Mouse (Mus musculus): Measurements from ENCODE around the gene Map10. TPM values are rescaled to one million over a fixed set of nuclear protein-coding genes. Genes with fewer than 3 reads are reported as not detected.
A peak's percentile ranks its signal among the peaks of the same experiment; 100 is the strongest.

Gene Map10
- total RNA-seq (2021), result 1 to 10 TPM; 4.4 to 4.6 TPM
- long read RNA-seq, transcript Map10-201 (1 exons, 3,542 nt), result major isoform, 9 of 9 reads
- long read RNA-seq, partial matches to known transcripts, result 0 of 9 reads
- long read RNA-seq, other reads (novel, unspliced or antisense), result 0 of 9 reads

DNA sequence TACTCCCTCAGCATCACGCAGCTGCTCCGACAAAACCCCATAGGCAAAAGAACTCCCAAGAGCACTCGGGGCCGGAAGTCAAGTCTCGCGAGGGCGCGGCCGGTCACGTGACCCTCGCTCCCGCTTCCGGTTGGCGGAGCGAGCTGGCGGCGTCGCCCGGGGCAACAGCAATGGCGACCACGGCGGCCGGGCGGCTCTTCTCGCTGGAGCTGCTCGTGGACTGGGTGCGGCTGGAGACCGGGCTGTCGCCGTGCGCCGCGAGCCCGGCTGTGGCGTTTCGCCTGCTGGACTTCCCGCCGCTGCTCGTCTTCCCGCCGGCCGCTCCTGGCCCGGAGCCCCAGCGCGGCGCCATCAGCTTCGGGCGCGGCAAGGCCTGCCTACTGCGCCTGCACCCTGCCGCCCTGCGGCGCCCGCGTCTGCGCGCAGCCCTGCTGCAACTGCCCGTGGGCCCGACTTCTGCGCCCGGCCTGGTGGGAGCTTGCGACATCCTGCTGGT, at the start of gene Map10:
Gene Map10, plus strand, starts transcription at position 119 of the 496 bp plus-strand sequence.
- DNase-seq (ENCODE audit: low spot score in 2 of 2), result peak; percentile 88 to 94

GRCm38 (mm10) chr8:125620301-125620700, 49.3 kb upstream of the Map10 start:
- no peak for DNase-seq (ENCODE audit: low spot score in 2 of 2)

- no peak for DNase-seq (ENCODE audit: low spot score in 2 of 2)
These were observed 45.3 kb upstream of the Map10 start for GRCm38 (mm10) chr8:125624287-125624686.

DNA sequence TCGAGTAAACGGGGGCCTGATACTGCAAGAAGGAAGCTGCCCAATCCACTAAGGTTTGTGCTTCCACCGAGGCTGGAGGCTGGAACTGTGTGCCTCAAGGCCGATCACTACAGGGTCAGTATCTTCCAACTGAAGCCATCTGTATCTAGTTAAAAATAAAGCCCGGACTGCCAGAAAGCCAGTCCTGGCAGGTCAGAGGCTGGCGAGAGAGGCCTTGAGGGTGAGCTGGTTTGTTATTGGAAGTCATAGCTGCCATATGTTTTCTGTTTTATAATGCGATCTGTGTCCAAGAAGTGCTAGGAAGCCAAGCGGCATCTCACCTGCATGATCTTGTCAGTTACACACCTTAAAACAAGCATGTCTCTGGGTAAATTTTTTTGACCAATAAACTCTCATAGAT, 43.2 kb upstream of the Map10 start:
- DNase-seq (ENCODE audit: low spot score in 2 of 2), result no peak

GRCm38 (mm10) chr8:125628834-125629233, 40.8 kb upstream of the Map10 start:
- DNase-seq (ENCODE audit: low spot score in 2 of 2), result no peak

DNA sequence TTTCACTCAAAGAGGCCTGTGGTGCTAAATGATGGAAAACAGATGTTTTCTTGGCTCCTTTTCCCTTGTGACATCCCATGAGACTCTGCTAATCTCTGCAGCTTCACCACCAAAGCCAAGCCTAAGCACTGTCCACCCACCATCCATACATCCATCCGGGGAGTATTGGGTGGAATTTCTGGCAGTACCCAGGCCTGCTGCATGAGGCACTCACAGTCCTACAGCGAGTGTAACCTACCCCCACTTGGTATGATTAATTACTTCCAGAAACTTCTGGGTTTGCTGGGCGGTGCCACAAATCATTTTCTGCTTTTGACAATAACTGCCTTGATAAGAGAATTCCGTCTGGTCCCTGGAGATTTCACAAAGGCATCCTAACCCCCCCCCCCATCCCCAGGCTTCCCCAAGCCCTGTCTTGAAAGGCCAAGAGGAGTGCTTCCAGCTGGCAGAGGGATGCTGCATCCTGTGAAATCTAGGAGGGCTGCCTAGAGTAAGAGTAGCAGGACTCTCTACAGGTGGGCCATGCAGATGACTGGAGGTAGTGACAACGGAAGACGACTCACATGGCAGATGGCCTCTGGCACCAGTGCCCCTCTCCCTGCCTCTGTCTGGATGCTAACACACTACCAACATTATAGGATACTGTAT, 31.1 kb upstream of the Map10 start:
- DNase-seq (ENCODE audit: low spot score in 2 of 2), result no peak

GRCm38 (mm10) chr8:125639631-125640030, 30.0 kb upstream of the Map10 start:
- no peak for DNase-seq (ENCODE audit: low spot score in 2 of 2)

DNA sequence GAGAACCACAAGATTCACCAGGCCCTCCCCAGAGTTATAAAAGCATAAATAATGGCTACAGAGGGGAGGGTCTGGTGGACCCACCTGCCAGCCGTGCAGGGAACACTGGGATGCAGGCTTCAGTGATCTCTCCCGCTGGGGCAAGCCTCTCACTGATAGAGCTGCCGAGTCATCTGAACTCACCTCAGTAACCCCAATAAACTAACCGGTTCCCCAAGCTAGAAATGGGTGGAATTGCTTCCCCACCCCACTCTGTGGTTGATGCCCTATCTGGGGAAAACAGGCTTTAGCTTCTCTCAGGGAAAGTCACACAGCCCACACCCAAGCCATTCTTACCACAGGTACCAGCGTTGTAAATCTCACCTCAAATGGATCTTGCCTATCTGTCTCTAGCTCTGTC, 28.9 kb upstream of the Map10 start:
- DNase-seq (ENCODE audit: low spot score in 2 of 2), result no peak

DNA sequence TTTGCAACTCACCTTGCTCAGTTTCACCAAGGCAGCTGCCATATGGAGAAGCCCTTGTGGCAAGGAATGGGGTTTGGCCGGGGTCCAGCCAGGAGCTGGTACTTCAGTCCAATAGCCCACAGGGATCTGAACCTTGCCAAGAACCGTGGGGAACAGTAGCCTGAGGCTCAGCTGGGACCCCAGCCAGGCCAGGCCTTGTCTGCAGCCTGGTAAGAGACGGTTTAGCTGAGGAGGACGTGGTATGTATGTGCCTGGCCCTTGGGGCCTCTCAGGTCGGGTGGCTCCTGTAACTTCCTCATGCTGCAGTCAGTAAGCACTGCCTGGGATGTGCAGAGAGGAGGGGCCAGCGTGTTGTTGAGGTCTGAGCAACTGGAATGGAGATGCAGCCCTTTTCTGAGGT, 27.8 kb upstream of the Map10 start:
- peak; percentile 10 to 32 for DNase-seq (ENCODE audit: low spot score in 2 of 2)

- no peak for DNase-seq (ENCODE audit: low spot score in 2 of 2)
These were observed 23.7 kb upstream of the Map10 start for GRCm38 (mm10) chr8:125645757-125646478.

- DNase-seq (ENCODE audit: low spot score in 2 of 2), result no peak
These were observed 20.2 kb upstream of the Map10 start for GRCm38 (mm10) chr8:125649447-125649846.

GRCm38 (mm10) chr8:125654821-125655220, 14.8 kb upstream of the Map10 start:
- DNase-seq (ENCODE audit: low spot score in 2 of 2), result no peak

DNA sequence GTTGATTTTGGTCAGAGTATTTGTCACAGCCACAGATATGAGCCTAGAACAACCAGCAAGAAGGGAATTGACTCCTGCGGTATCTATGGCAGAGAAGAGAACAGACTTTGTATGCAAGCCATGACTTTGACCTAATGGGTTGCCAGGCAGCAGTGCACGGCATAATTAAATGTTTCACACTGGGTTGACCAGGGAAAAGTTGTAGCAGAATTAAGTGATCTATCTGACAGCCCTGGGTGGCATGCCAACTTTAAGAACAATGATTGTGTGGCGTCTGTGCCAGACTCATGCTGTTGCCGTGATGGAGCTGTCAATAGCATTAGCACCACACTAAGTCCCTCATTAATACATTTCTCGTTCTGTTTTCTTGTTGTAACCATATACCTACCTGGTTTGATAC, 11.1 kb upstream of the Map10 start:
- no peak for DNase-seq (ENCODE audit: low spot score in 2 of 2)

GRCm38 (mm10) chr8:125658926-125659325, 10.7 kb upstream of the Map10 start:
- no peak for DNase-seq (ENCODE audit: low spot score in 2 of 2)

- no peak for DNase-seq (ENCODE audit: low spot score in 2 of 2)
These were observed 9.2 kb upstream of the Map10 start for GRCm38 (mm10) chr8:125660397-125660796.

DNA sequence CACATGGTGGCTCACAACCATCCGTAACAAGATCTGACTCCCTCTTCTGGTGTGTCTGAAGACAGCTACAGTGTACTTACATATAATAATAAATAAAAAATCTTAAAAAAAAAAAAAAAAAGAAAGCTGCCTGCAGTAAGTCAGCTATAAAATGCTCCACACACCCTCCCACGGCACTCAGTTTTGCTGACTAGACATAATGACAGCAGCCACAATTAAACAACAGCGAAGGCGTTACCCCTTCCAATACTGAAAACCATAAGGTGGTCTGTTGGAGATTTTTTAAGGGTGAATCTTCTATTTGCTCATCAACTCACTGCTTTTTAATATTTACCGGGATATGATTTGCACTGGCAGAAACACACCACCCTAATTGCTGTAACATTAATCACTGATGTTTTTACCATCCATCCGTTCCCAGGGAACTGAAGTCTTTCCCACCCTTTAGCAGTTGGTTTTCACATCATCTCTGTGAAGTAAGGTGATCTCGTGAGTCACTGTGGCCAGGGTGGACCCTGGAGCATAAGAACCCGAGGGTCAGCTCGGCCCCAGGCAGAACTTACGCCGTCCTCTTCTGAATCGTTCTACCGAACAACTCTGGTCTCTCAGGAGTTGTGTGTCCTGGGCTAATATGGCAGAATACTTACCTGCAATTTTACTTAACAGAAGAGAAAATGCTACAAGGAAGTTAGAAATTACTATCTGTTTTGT, 7.5 kb upstream of the Map10 start:
- no peak for DNase-seq (ENCODE audit: low spot score in 2 of 2)

- no peak for DNase-seq (ENCODE audit: low spot score in 2 of 2)
These were observed 7.0 kb upstream of the Map10 start for GRCm38 (mm10) chr8:125662669-125663048.

- no peak for DNase-seq (ENCODE audit: low spot score in 2 of 2)
These were observed 4.3 kb upstream of the Map10 start for GRCm38 (mm10) chr8:125665183-125665875.

GRCm38 (mm10) chr8:125665876-125666186, 3.8 kb upstream of the Map10 start:
- no peak for DNase-seq (ENCODE audit: low spot score in 2 of 2)

- no peak for DNase-seq (ENCODE audit: low spot score in 2 of 2)
These were observed 3.4 kb upstream of the Map10 start for GRCm38 (mm10) chr8:125666201-125666600.

GRCm38 (mm10) chr8:125667248-125667647, 2.4 kb upstream of the Map10 start:
- no peak for DNase-seq (ENCODE audit: low spot score in 2 of 2)

Data from layer of hippocampus, postnatal 10 days (tissue).